Mouse (Mus musculus) CH12.LX (cell line): ENCODE measurements at regions not wholly inside any gene's neighbourhood (a gene's known extent, or its start where the extent isn't known, plus 50 kb on each side); places are given as distances from the start of the nearest gene placed in this dataset.

Experiments
- DNase-seq: peaks from one replicate; pipeline ENCODE4 v3.0.0-alpha.2; 2013; ENCODE audit errors: extremely low read depth
- H3K27ac ChIP-seq: 2 replicates; pipeline ENCODE4 v1.5.1; 2012; ENCODE audit warnings: low read depth, mild to moderate bottlenecking, control low read depth, moderate library complexity; ENCODE audit not compliant: insufficient read depth
- H3K27me3 ChIP-seq: replicated peaks from 2 replicates; pipeline ENCODE3; 2012; ENCODE audit warnings: inconsistent platforms
- H3K36me3 ChIP-seq, 2 experiments: replicated peaks in 1 of 2; 2 replicates each; pipeline versions ENCODE3 to v1.6.1; 2012; ENCODE audit warnings: inconsistent platforms in 1 of 2, low read length in 1 of 2, mild to moderate bottlenecking in 1 of 2, mixed read lengths in 1 of 2, moderate library complexity in 1 of 2; ENCODE audit not compliant: control insufficient read depth in 1 of 2, insufficient read depth in 1 of 2
- H3K4me1 ChIP-seq, 2 experiments: 2 replicates each; pipeline ENCODE4 v1.6.1; 2012; ENCODE audit warnings: inconsistent platforms in 1 of 2, moderate library complexity in 1 of 2; ENCODE audit not compliant: insufficient read depth in 2 of 2, control insufficient read depth in 1 of 2
- H3K4me2 ChIP-seq: 2 replicates; pipeline ENCODE4 v1.6.1; 2012; ENCODE audit warnings: low read depth, mild to moderate bottlenecking, control low read depth; ENCODE audit not compliant: poor library complexity, insufficient read depth, severe bottlenecking
- H3K4me3 ChIP-seq, 3 experiments: fragments of 150-350 bp in 1 of 3; sonication (generic) in 1 of 3; replicated peaks in 1 of 3; 2 replicates each; pipeline versions ENCODE3 to v1.5.1; 2011 to 2012; ENCODE audit warnings: low read depth in 2 of 3, low read length in 2 of 3, mild to moderate bottlenecking in 2 of 3, moderate library complexity in 2 of 3, control low read depth in 1 of 3, improper control_type of control experiment in 1 of 3, inconsistent platforms in 1 of 3, mixed read lengths in 1 of 3; ENCODE audit not compliant: poor library complexity in 1 of 3
- H3K79me2 ChIP-seq: replicated peaks from 2 replicates; pipeline ENCODE4 v1.6.1; 2012; ENCODE audit warnings: mild to moderate bottlenecking, moderate library complexity; ENCODE audit not compliant: control insufficient read depth, poor library complexity, insufficient read depth, severe bottlenecking; ENCODE audit errors: extremely low read depth
- H3K9ac ChIP-seq: 2 replicates; pipeline ENCODE4 v1.6.1; 2012; ENCODE audit warnings: low read depth, mild to moderate bottlenecking, control low read depth, moderate library complexity; ENCODE audit not compliant: insufficient read depth
- H3K9me3 ChIP-seq: replicated peaks from 2 replicates; pipeline ENCODE3; 2012; ENCODE audit warnings: low read length, inconsistent platforms, mixed read lengths
- E2F4 ChIP-seq: IDR thresholded peaks from 2 replicates; pipeline ENCODE4 v1.6.1; 2011; ENCODE audit warnings: low read depth, low read length, improper control_type of control experiment; ENCODE audit not compliant: insufficient replicate concordance
- ELF1 ChIP-seq: IDR thresholded peaks from 2 replicates; pipeline ENCODE4 v1.6.1; 2014; ENCODE audit warnings: low read depth, mild to moderate bottlenecking, inconsistent platforms, low read length, improper control_type of control experiment
- JUND ChIP-seq: conservative IDR thresholded peaks from 2 replicates; pipeline ENCODE4 v1.6.1; 2011; ENCODE audit warnings: low read depth, low read length, improper control_type of control experiment
- KAT2A ChIP-seq: IDR thresholded peaks from 2 replicates; pipeline ENCODE4 v1.6.1; 2012; ENCODE audit warnings: low read length, improper control_type of control experiment, inconsistent platforms; ENCODE audit not compliant: insufficient replicate concordance
- MAX ChIP-seq: IDR thresholded peaks from 2 replicates; pipeline ENCODE4 v1.6.1; 2011; ENCODE audit warnings: low read length, improper control_type of control experiment
- MXI1 ChIP-seq: IDR thresholded peaks from 2 replicates; pipeline ENCODE4 v1.6.1; 2011; ENCODE audit warnings: mild to moderate bottlenecking, low read depth, low read length, improper control_type of control experiment
- NELFE ChIP-seq: IDR thresholded peaks from 2 replicates; pipeline ENCODE4 v1.6.1; 2011; ENCODE audit warnings: low read depth, low read length, improper control_type of control experiment
- PAX5 ChIP-seq: IDR thresholded peaks from 2 replicates; pipeline ENCODE4 v1.6.1; 2012; ENCODE audit warnings: low read length, inconsistent platforms, mixed read lengths
- POLR2AphosphoS2 ChIP-seq: IDR thresholded peaks from 2 replicates; pipeline ENCODE4 v1.6.1; 2011; ENCODE audit warnings: low read depth, low read length, improper control_type of control experiment
- SMC3 ChIP-seq: IDR thresholded peaks from 2 replicates; pipeline ENCODE4 v1.6.1; 2011; ENCODE audit warnings: low read depth, low read length, improper control_type of control experiment
- TBP ChIP-seq: conservative IDR thresholded peaks from 2 replicates; pipeline ENCODE4 v1.6.1; 2011; ENCODE audit warnings: low read depth, low read length, improper control_type of control experiment
- TCF12 ChIP-seq: IDR thresholded peaks from 2 replicates; pipeline ENCODE4 v1.6.1; 2014; ENCODE audit warnings: low read depth, mild to moderate bottlenecking, inconsistent platforms, low read length, improper control_type of control experiment
- USF2 ChIP-seq: conservative IDR thresholded peaks from 2 replicates; pipeline ENCODE4 v1.6.1; 2011; ENCODE audit warnings: low read depth, low read length, improper control_type of control experiment
- ZMIZ1 ChIP-seq: IDR thresholded peaks from 2 replicates; pipeline ENCODE4 v1.6.1; 2012; ENCODE audit warnings: low read depth, mild to moderate bottlenecking, inconsistent platforms, low read length, improper control_type of control experiment
- ZNF384 ChIP-seq: IDR thresholded peaks from 2 replicates; pipeline ENCODE4 v1.6.1; 2012; ENCODE audit warnings: low read depth, low read length, improper control_type of control experiment, inconsistent platforms
- dilution Hi-C: fragments of 300-500 bp; cut with MboI; formaldehyde crosslinking; loops from 2 replicates; pipeline ENCODE4 v1.14.3; 2020; ENCODE audit warnings: low sequenced_read_pairs; ENCODE audit not compliant: extremely low pct_unique_long_range_greater_than_20kb, extremely low pct_ligation_motif_present
- in situ Hi-C: fragments of 300-500 bp; cut with MboI; formaldehyde crosslinking; loops from 3 replicates; pipeline ENCODE4 v1.14.3; 2019; ENCODE audit warnings: low sequenced_read_pairs, low pct_ligation_motif_present, low pct_unique_long_range_greater_than_20kb, mixed read lengths

GRCm38 (mm10) chr12:51160995-51161394 is 186.9 kb upstream of the G2e3 start:
- Histone ChIP-seq H3K79me2 (no peaks in the 10 kb centered on the region), H3K9me3 (peaks cover 3% of the 10 kb centered on the region), H3K27ac (no peak overlapping the region), H3K4me2 (no peak overlapping the region), H3K9ac (no peak overlapping the region), H3K27me3 (no peaks in the 10 kb centered on the region), H3K4me1 (no peaks in the 10 kb centered on the region), H3K36me3 (no peaks in the 10 kb centered on the region), H3K4me3 (no peak overlapping the region)
- TF ChIP-seq USF2 (no peak), PAX5 (no peak), MXI1 (no peak), ZMIZ1 (no peak), MAX (no peak), TBP (no peak)
- no peak for DNase-seq
- dilution Hi-C loops (no loop called here), in situ Hi-C loops (no loop called here)

GRCm38 (mm10) chr12:51160122-51160521 is 187.7 kb upstream of the G2e3 start:
- no peak overlapping the region for H3K4me3 ChIP-seq
- no peak for DNase-seq
- H3K79me2 ChIP-seq = no peaks in the 10 kb centered on the region
- no peaks in the 10 kb centered on the region for H3K27me3 ChIP-seq
- H3K9ac ChIP-seq = no peak overlapping the region
- TF ChIP-seq MAX = no peak
- no peak for TF ChIP-seq USF2
- no peak for TF ChIP-seq JUND
- TF ChIP-seq SMC3 = no peak
- no peak for TF ChIP-seq ELF1
- no peak for TF ChIP-seq POLR2AphosphoS2
- no peak for TF ChIP-seq NELFE
- TF ChIP-seq ZNF384 = no peak
- TF ChIP-seq TBP = no peak
- no peak for TF ChIP-seq E2F4
- no peak overlapping the region for H3K4me2 ChIP-seq
- dilution Hi-C loops (no loop called here), in situ Hi-C loops (no loop called here)
- no peak overlapping the region for H3K27ac ChIP-seq
- no peaks in the 10 kb centered on the region for H3K36me3 ChIP-seq
- H3K9me3 ChIP-seq = peaks cover 2% of the 10 kb centered on the region
- no peaks in the 10 kb centered on the region for H3K4me1 ChIP-seq

GRCm38 (mm10) chr12:51147963-51148362 is 199.9 kb upstream of the G2e3 start:
- Histone ChIP-seq H3K9me3 (peaks cover 2% of the 10 kb centered on the region), H3K36me3 (no peaks in the 10 kb centered on the region), H3K4me2 (no peak overlapping the region), H3K27me3 (no peaks in the 10 kb centered on the region), H3K27ac (no peak overlapping the region), H3K4me3 (no peak overlapping the region), H3K79me2 (no peaks in the 10 kb centered on the region), H3K9ac (no peak overlapping the region)
- no peak for DNase-seq
- in situ Hi-C loops (no loop called here), dilution Hi-C loops (no loop called here)
- no peak for TF ChIP-seq KAT2A
- TF ChIP-seq ZNF384 = no peak
- TF ChIP-seq TCF12 = no peak
- TF ChIP-seq, all 38 proteins: peak for 0
- no peaks in the 10 kb centered on the region for H3K4me1 ChIP-seq
